Mouse (Mus musculus): Measurements from ENCODE around the gene Zfp819. TPM values are rescaled to one million over a fixed set of nuclear protein-coding genes. Genes with fewer than 3 reads are reported as not detected.

The Zfp819 gene
- total and polyA plus RNA-seq, 3 experiments = not detected

- peak; percentile 84 for TF ChIP-seq EP300 (IDR thresholded peaks at IDR 0.05; ENCODE audit: insufficient read depth, low read depth, low read length)
- TF ChIP-seq POLR2A (IDR thresholded peaks at IDR 0.05; ENCODE audit: insufficient read depth, low read depth, low read length) = peak; percentile 74
- no peak for TF ChIP-seq CTCF (IDR thresholded peaks at IDR 0.05)
- no peaks in the 10 kb centered on the region for H3K27me3 ChIP-seq (ENCODE audit: control insufficient read depth, insufficient read depth, low read length)
- under 1% methylated on average over 37 of the region's 37 CpGs for WGBS
- intact Hi-C loops (cut with DNase I) = loop anchor here (2.0 to 10.0 kb wide), 6 partner anchors 17 to 315 kb away; partner anchors contain the start of genes Klk10 and Zfp658
- peak within 1 kb of the TSS; percentile 88 for H3K27ac ChIP-seq
- peak within 1 kb of the TSS; percentile 41 for H3K9ac ChIP-seq (ENCODE audit: low read depth, low read length)
- H3K36me3 ChIP-seq (ENCODE audit: control insufficient read depth, insufficient read depth, low read length) = no peaks in the 10 kb centered on the region; the same call in 1 of the 2 replicates
- DNase-seq = peak; percentile 87 to 93
- H3K79me2 ChIP-seq (replicated peaks; ENCODE audit: control insufficient read depth, insufficient read depth, low read length) = no peaks in the 10 kb centered on the region
- H3K4me1 ChIP-seq (ENCODE audit: control insufficient read depth, insufficient read depth, low read length) = peaks cover 7% of the 10 kb centered on the region
- H3K4me3 ChIP-seq = peak within 1 kb of the TSS; percentile 84
These were observed 27.4 kb upstream of the Zfp819 start, which contains the start of gene Zfp719 for GRCm38 (mm10) chr7:43579440-43580171. Zfp719 (plus strand) TSS chr7:43579610.

- WGBS = 53% methylated on average over 5 of the region's 5 CpGs
- Histone ChIP-seq H3K79me2 (replicated peaks; ENCODE audit: control insufficient read depth, insufficient read depth, low read length) (no peaks in the 10 kb centered on the region), H3K27me3 (ENCODE audit: control insufficient read depth, insufficient read depth, low read length) (no peaks in the 10 kb centered on the region), H3K36me3 (ENCODE audit: control insufficient read depth, insufficient read depth, low read length) (no peaks in the 10 kb centered on the region; the same call in 1 of the 2 replicates), H3K4me1 (ENCODE audit: control insufficient read depth, insufficient read depth, low read length) (peaks cover 7% of the 10 kb centered on the region), H3K27ac (no peak overlapping the region), H3K9ac (ENCODE audit: low read depth, low read length) (no peak overlapping the region; the same call in 1 of the 2 replicates), H3K4me3 (peak overlapping the region; percentile 84)
- intact Hi-C loops (cut with DNase I) = loop anchor here (2.0 to 10.0 kb wide), 3 partner anchors 90 to 314 kb away; no protein-coding TSS in a partner anchor
- no peak for DNase-seq
- TF ChIP-seq POLR2A (IDR thresholded peaks at IDR 0.05; ENCODE audit: insufficient read depth, low read depth, low read length) (no peak), EP300 (IDR thresholded peaks at IDR 0.05; ENCODE audit: insufficient read depth, low read depth, low read length) (no peak), CTCF (IDR thresholded peaks at IDR 0.05) (no peak)
These were observed 26.4 kb upstream of the Zfp819 start for GRCm38 (mm10) chr7:43580526-43580925.

- DNase-seq = no peak
- TF ChIP-seq CTCF (IDR thresholded peaks at IDR 0.05) = peak; percentile 48
- TF ChIP-seq EP300 (IDR thresholded peaks at IDR 0.05; ENCODE audit: insufficient read depth, low read depth, low read length) = no peak
- TF ChIP-seq POLR2A (IDR thresholded peaks at IDR 0.05; ENCODE audit: insufficient read depth, low read depth, low read length) = no peak
- H3K4me1 ChIP-seq (ENCODE audit: control insufficient read depth, insufficient read depth, low read length) = peaks cover 5% of the 10 kb centered on the region
- no peak overlapping the region for H3K27ac ChIP-seq
- intact Hi-C loops (cut with DNase I) = loop anchor here (5.0 to 10.0 kb wide), 2 partner anchors 137 to 310 kb away; no protein-coding TSS in a partner anchor
- no peaks in the 10 kb centered on the region for H3K27me3 ChIP-seq (ENCODE audit: control insufficient read depth, insufficient read depth, low read length)
- H3K4me3 ChIP-seq = no peak overlapping the region
- WGBS = 91% methylated on average over 5 of the region's 5 CpGs
- peaks cover 2% of the 10 kb centered on the region for H3K36me3 ChIP-seq (ENCODE audit: control insufficient read depth, insufficient read depth, low read length)
- no peaks in the 10 kb centered on the region for H3K79me2 ChIP-seq (replicated peaks; ENCODE audit: control insufficient read depth, insufficient read depth, low read length)
- H3K9ac ChIP-seq (ENCODE audit: low read depth, low read length) = no peak overlapping the region
These were observed 22.2 kb upstream of the Zfp819 start for GRCm38 (mm10) chr7:43584790-43585189.

- no peak overlapping the region for H3K4me3 ChIP-seq
- H3K27ac ChIP-seq = no peak overlapping the region
- no peaks in the 10 kb centered on the region for H3K79me2 ChIP-seq (replicated peaks; ENCODE audit: control insufficient read depth, insufficient read depth, low read length)
- DNase-seq = no peak
- no peaks in the 10 kb centered on the region for H3K27me3 ChIP-seq (ENCODE audit: control insufficient read depth, insufficient read depth, low read length)
- intact Hi-C loops (cut with DNase I) = no loop called here
- H3K36me3 ChIP-seq (ENCODE audit: control insufficient read depth, insufficient read depth, low read length) = no peaks in the 10 kb centered on the region
- H3K4me1 ChIP-seq (ENCODE audit: control insufficient read depth, insufficient read depth, low read length) = no peaks in the 10 kb centered on the region
- no peak for TF ChIP-seq CTCF (IDR thresholded peaks at IDR 0.05)
- TF ChIP-seq POLR2A (IDR thresholded peaks at IDR 0.05; ENCODE audit: insufficient read depth, low read depth, low read length) = no peak
- TF ChIP-seq EP300 (IDR thresholded peaks at IDR 0.05; ENCODE audit: insufficient read depth, low read depth, low read length) = no peak
- no peak overlapping the region for H3K9ac ChIP-seq (ENCODE audit: low read depth, low read length)
- 14% methylated on average over 5 of the region's 5 CpGs for WGBS
These were observed 5.1 kb upstream of the Zfp819 start for GRCm38 (mm10) chr7:43601884-43602283.

GRCm38 (mm10) chr7:43607743-43608287 is 846 bp downstream of the Zfp819 start:
- H3K4me3 ChIP-seq = no peak overlapping the region
- H3K36me3 ChIP-seq (ENCODE audit: control insufficient read depth, insufficient read depth, low read length) = no peaks in the 10 kb centered on the region
- no peaks in the 10 kb centered on the region for H3K79me2 ChIP-seq (replicated peaks; ENCODE audit: control insufficient read depth, insufficient read depth, low read length)
- DNase-seq = no peak
- intact Hi-C loops (cut with DNase I) = no loop called here
- peaks cover 5% of the 10 kb centered on the region for H3K27me3 ChIP-seq (ENCODE audit: control insufficient read depth, insufficient read depth, low read length)
- TF ChIP-seq POLR2A (IDR thresholded peaks at IDR 0.05; ENCODE audit: insufficient read depth, low read depth, low read length) = no peak
- TF ChIP-seq CTCF (IDR thresholded peaks at IDR 0.05) = no peak
- no peak for TF ChIP-seq EP300 (IDR thresholded peaks at IDR 0.05; ENCODE audit: insufficient read depth, low read depth, low read length)
- H3K27ac ChIP-seq = no peak overlapping the region
- WGBS = 35% methylated on average over 5 of the region's 5 CpGs
- H3K9ac ChIP-seq (ENCODE audit: low read depth, low read length) = no peak overlapping the region
- H3K4me1 ChIP-seq (ENCODE audit: control insufficient read depth, insufficient read depth, low read length) = no peaks in the 10 kb centered on the region
